Mouse (Mus musculus): ENCODE measurements around the gene Mri1. TPM values are rescaled to one million over a fixed set of nuclear protein-coding genes. Genes with fewer than 3 reads are reported as not detected.
A peak's percentile ranks its signal among the peaks of the same experiment; 100 is the strongest.

Gene Mri1
- polyA plus RNA-seq, 1 experiment, result 10.0 TPM

- peak overlapping the region; percentile 98 for H3K27ac ChIP-seq (ENCODE audit: insufficient read depth, low read depth, low read length)
- no peak for TF ChIP-seq CTCF (IDR thresholded peaks at IDR 0.05; ENCODE audit: low read depth, low read length)
- no peak for TF ChIP-seq POLR2A (IDR thresholded peaks at IDR 0.05; ENCODE audit: borderline replicate concordance, low read depth, low read length)
Observed at GRCm38 (mm10) chr8:84205073-84205472, 52.1 kb downstream of the Mri1 start.

GRCm38 (mm10) chr8:84203975-84204772, 53.0 kb downstream of the Mri1 start:
- peak overlapping the region; percentile 98 for H3K27ac ChIP-seq (ENCODE audit: insufficient read depth, low read depth, low read length)
- H3K4me3 ChIP-seq (ENCODE audit: insufficient read depth, low read length), result peak overlapping the region; percentile 94
- peaks cover 45% of the 10 kb centered on the region for H3K4me1 ChIP-seq (ENCODE audit: control insufficient read depth, insufficient read depth, low read length)
- TF ChIP-seq CTCF (IDR thresholded peaks at IDR 0.05; ENCODE audit: low read depth, low read length) (no peak), POLR2A (IDR thresholded peaks at IDR 0.05; ENCODE audit: borderline replicate concordance, low read depth, low read length) (no peak)

More at GRCm38 (mm10) chr8:84205073-84205472, 52.1 kb downstream of the Mri1 start:
- Histone ChIP-seq H3K4me3 (ENCODE audit: insufficient read depth, low read length) (no peak overlapping the region), H3K4me1 (ENCODE audit: control insufficient read depth, insufficient read depth, low read length) (peaks cover 39% of the 10 kb centered on the region)

- H3K4me1 ChIP-seq (ENCODE audit: control insufficient read depth, insufficient read depth, low read length), result peaks cover 46% of the 10 kb centered on the region
- H3K4me3 ChIP-seq (ENCODE audit: insufficient read depth, low read length), result peak overlapping the region; percentile 94
- H3K27ac ChIP-seq (ENCODE audit: insufficient read depth, low read depth, low read length), result peak overlapping the region; percentile 98
- TF ChIP-seq POLR2A (IDR thresholded peaks at IDR 0.05; ENCODE audit: borderline replicate concordance, low read depth, low read length) (no peak), CTCF (IDR thresholded peaks at IDR 0.05; ENCODE audit: low read depth, low read length) (no peak)
Observed at GRCm38 (mm10) chr8:84202938-84203917, 53.9 kb downstream of the Mri1 start.

GRCm38 (mm10) chr8:84202466-84202865, 54.7 kb downstream of the Mri1 start:
- peak overlapping the region; percentile 98 for H3K27ac ChIP-seq (ENCODE audit: insufficient read depth, low read depth, low read length)

GRCm38 (mm10) chr8:84201545-84202245, 55.4 kb downstream of the Mri1 start:
- peak overlapping the region; percentile 98 for H3K27ac ChIP-seq (ENCODE audit: insufficient read depth, low read depth, low read length)
- H3K4me1 ChIP-seq (ENCODE audit: control insufficient read depth, insufficient read depth, low read length), result peaks cover 38% of the 10 kb centered on the region
- TF ChIP-seq POLR2A (IDR thresholded peaks at IDR 0.05; ENCODE audit: borderline replicate concordance, low read depth, low read length), result 0 out of 2 replicates have a peak, but pooled peaks have one; percentile 6
- no peak for TF ChIP-seq CTCF (IDR thresholded peaks at IDR 0.05; ENCODE audit: low read depth, low read length)
- peak overlapping the region; percentile 94 for H3K4me3 ChIP-seq (ENCODE audit: insufficient read depth, low read length)

More at GRCm38 (mm10) chr8:84202466-84202865, 54.7 kb downstream of the Mri1 start:
- H3K4me1 ChIP-seq (ENCODE audit: control insufficient read depth, insufficient read depth, low read length), result peaks cover 46% of the 10 kb centered on the region
- H3K4me3 ChIP-seq (ENCODE audit: insufficient read depth, low read length), result peak overlapping the region; percentile 94
- TF ChIP-seq POLR2A (IDR thresholded peaks at IDR 0.05; ENCODE audit: borderline replicate concordance, low read depth, low read length) (no peak), CTCF (IDR thresholded peaks at IDR 0.05; ENCODE audit: low read depth, low read length) (no peak)

GRCm38 (mm10) chr8:84200652-84201544, 56.2 kb downstream of the Mri1 start:
- Histone ChIP-seq H3K4me1 (ENCODE audit: control insufficient read depth, insufficient read depth, low read length) (peaks cover 35% of the 10 kb centered on the region), H3K4me3 (ENCODE audit: insufficient read depth, low read length) (peak overlapping the region; percentile 94), H3K27ac (ENCODE audit: insufficient read depth, low read depth, low read length) (peak overlapping the region; percentile 98)
- no peak for TF ChIP-seq CTCF (IDR thresholded peaks at IDR 0.05; ENCODE audit: low read depth, low read length)
- TF ChIP-seq POLR2A (IDR thresholded peaks at IDR 0.05; ENCODE audit: borderline replicate concordance, low read depth, low read length), result peak; percentile 40; the same call in 1 of the 2 replicates

GRCm38 (mm10) chr8:84200126-84200555, 57.0 kb downstream of the Mri1 start:
- Histone ChIP-seq H3K4me3 (ENCODE audit: insufficient read depth, low read length) (peak overlapping the region; percentile 38), H3K4me1 (ENCODE audit: control insufficient read depth, insufficient read depth, low read length) (peaks cover 27% of the 10 kb centered on the region), H3K27ac (ENCODE audit: insufficient read depth, low read depth, low read length) (peak overlapping the region; percentile 56)
- TF ChIP-seq POLR2A (IDR thresholded peaks at IDR 0.05; ENCODE audit: borderline replicate concordance, low read depth, low read length), result no peak
- TF ChIP-seq CTCF (IDR thresholded peaks at IDR 0.05; ENCODE audit: low read depth, low read length), result no peak

Other genes with a start within 250 kb of the Mri1 start
- gene 2210011C24Rik, start 245.2 kb downstream of the Mri1 start, polyA plus RNA-seq (2012; ENCODE audit: insufficient read depth, insufficient read length, missing spikeins), result 2.4 and 2.8 TPM in 2 replicates
- gene Palm3, start 235.9 kb downstream of the Mri1 start, polyA plus RNA-seq (2012; ENCODE audit: insufficient read depth, insufficient read length, missing spikeins), result not detected in 2 replicates
- 0.68 and 1.7 TPM in 2 replicates for gene Il27ra, start 214.7 kb downstream of the Mri1 start, polyA plus RNA-seq (2012; ENCODE audit: insufficient read depth, insufficient read length, missing spikeins)
- not detected in 2 replicates for gene Rln3, start 212.3 kb downstream of the Mri1 start, polyA plus RNA-seq (2012; ENCODE audit: insufficient read depth, insufficient read length, missing spikeins)
- gene Gm10643, start 192.2 kb downstream of the Mri1 start, polyA plus RNA-seq (2012; ENCODE audit: insufficient read depth, insufficient read length, missing spikeins), result 0.58 and 1.0 TPM in 2 replicates
- gene Rfx1, start 190.5 kb downstream of the Mri1 start, polyA plus RNA-seq (2012; ENCODE audit: insufficient read depth, insufficient read length, missing spikeins), result 17.2 TPM in 2 replicates
- 17.2 and 23.7 TPM in 2 replicates for gene Dcaf15, start 152.6 kb downstream of the Mri1 start, polyA plus RNA-seq (2012; ENCODE audit: insufficient read depth, insufficient read length, missing spikeins)
- gene Podnl1, start 131.3 kb downstream of the Mri1 start, polyA plus RNA-seq (2012; ENCODE audit: insufficient read depth, insufficient read length, missing spikeins), result 0.39 and 0.74 TPM in 2 replicates
- 23.6 and 28.8 TPM in 2 replicates for gene Cc2d1a, start 109.4 kb downstream of the Mri1 start, polyA plus RNA-seq (2012; ENCODE audit: insufficient read depth, insufficient read length, missing spikeins)
- 0.49 and 1.2 TPM in 2 replicates for gene 4930432K21Rik, start 109.3 kb downstream of the Mri1 start, polyA plus RNA-seq (2012; ENCODE audit: insufficient read depth, insufficient read length, missing spikeins)
- gene Nanos3, start 72.1 kb downstream of the Mri1 start, polyA plus RNA-seq (2012; ENCODE audit: insufficient read depth, insufficient read length, missing spikeins), result not detected in 2 replicates
- 9.4 and 10.9 TPM in 2 replicates for gene Zswim4, start 20.3 kb downstream of the Mri1 start, polyA plus RNA-seq (2012; ENCODE audit: insufficient read depth, insufficient read length, missing spikeins)
- 164 and 172 TPM in 2 replicates for gene D8Ertd738e, start 7.6 kb downstream of the Mri1 start, polyA plus RNA-seq (2012; ENCODE audit: insufficient read depth, insufficient read length, missing spikeins)
- gene Ccdc130, start 13.1 kb upstream of the Mri1 start, polyA plus RNA-seq (2012; ENCODE audit: insufficient read depth, insufficient read length, missing spikeins), result 22.8 and 27.3 TPM in 2 replicates
- 8.9 and 10.3 TPM in 2 replicates for gene Cacna1a, start 131.1 kb upstream of the Mri1 start, polyA plus RNA-seq (2012; ENCODE audit: insufficient read depth, insufficient read length, missing spikeins)

All from bone marrow macrophage, adult 2 months (primary cell).